Mouse (Mus musculus): ENCODE measurements at regions not wholly inside any gene's neighbourhood (a gene's known extent, or its start where the extent isn't known, plus 50 kb on each side); places are given as distances from the start of the nearest gene placed in this dataset.

GRCm38 (mm10) chr5:46791051-46791450 is 933.6 kb upstream of the Lcorl start:
- no peak for DNase-seq

GRCm38 (mm10) chr5:46790536-46790935 is 933.1 kb upstream of the Lcorl start:
- DNase-seq = peak; percentile 45

- DNase-seq = no peak
Measured at GRCm38 (mm10) chr5:46787079-46787478, 929.7 kb upstream of the Lcorl start.

GRCm38 (mm10) chr5:46756094-46756493 is 898.7 kb upstream of the Lcorl start:
- DNase-seq = no peak

GRCm38 (mm10) chr5:46740034-46740582 is 882.7 kb upstream of the Lcorl start:
- DNase-seq = no peak

GRCm38 (mm10) chr5:46732510-46732909 is 875.1 kb upstream of the Lcorl start:
- no peak for DNase-seq

- DNase-seq = no peak
Measured at GRCm38 (mm10) chr5:46732025-46732424, 874.6 kb upstream of the Lcorl start.

GRCm38 (mm10) chr5:46731297-46731696 is 873.9 kb upstream of the Lcorl start:
- no peak for DNase-seq

GRCm38 (mm10) chr5:46709596-46709995 is 852.2 kb upstream of the Lcorl start:
- no peak for DNase-seq

- no peak for DNase-seq
Measured at GRCm38 (mm10) chr5:46707845-46708244, 850.4 kb upstream of the Lcorl start.

GRCm38 (mm10) chr5:46707021-46707420 is 849.6 kb upstream of the Lcorl start:
- DNase-seq = no peak

- DNase-seq = no peak
Measured at GRCm38 (mm10) chr5:46678007-46678406, 820.6 kb upstream of the Lcorl start.

- DNase-seq = no peak
Measured at GRCm38 (mm10) chr5:46674810-46675502, 817.5 kb upstream of the Lcorl start.

- no peak for DNase-seq
Measured at GRCm38 (mm10) chr5:46673413-46673812, 816.0 kb upstream of the Lcorl start.

GRCm38 (mm10) chr5:46670484-46670883 is 813.1 kb upstream of the Lcorl start:
- DNase-seq = no peak

- no peak for DNase-seq
Measured at GRCm38 (mm10) chr5:46666250-46666649, 808.8 kb upstream of the Lcorl start.

- DNase-seq = no peak
Measured at GRCm38 (mm10) chr5:46657065-46657464, 799.6 kb upstream of the Lcorl start.

- DNase-seq = no peak
Measured at GRCm38 (mm10) chr5:46654189-46654588, 796.8 kb upstream of the Lcorl start.

- DNase-seq = no peak
Measured at GRCm38 (mm10) chr5:46643009-46643408, 785.6 kb upstream of the Lcorl start.

- DNase-seq = no peak
Measured at GRCm38 (mm10) chr5:46635116-46635668, 777.8 kb upstream of the Lcorl start.

All from lung, postnatal 14 days (tissue).